Mouse (Mus musculus): Measurements from ENCODE around the gene Fgd6. TPM values are rescaled to one million over a fixed set of nuclear protein-coding genes. Genes with fewer than 3 reads are reported as not detected.

Gene Fgd6
- total and polyA plus RNA-seq, 3 experiments: 1.2 to 2.8 TPM; not detected in 1

DNA sequence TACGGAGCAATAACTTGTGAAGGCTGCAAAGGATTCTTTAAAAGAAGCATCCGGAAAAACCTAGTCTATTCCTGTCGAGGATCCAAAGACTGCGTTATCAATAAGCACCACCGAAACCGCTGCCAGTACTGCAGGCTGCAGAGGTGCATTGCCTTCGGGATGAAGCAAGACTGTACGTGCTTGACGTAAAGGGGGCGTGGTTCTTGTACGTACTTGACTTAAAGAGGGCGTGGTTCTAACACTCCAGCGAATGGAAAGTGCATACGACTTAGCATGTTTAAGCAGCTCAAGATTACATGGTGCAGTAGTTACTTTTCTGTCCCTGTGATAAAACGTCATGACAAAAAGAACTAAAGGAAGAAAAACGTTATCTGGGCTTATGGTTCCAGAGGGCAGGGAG, 129.6 kb downstream of the Fgd6 start:
- no peak for DNase-seq (ENCODE audit: low read depth, low spot score)
- no peak overlapping the region for H3K9ac ChIP-seq (ENCODE audit: control insufficient read depth, low read depth, low read length, poor library complexity, severe bottlenecking)
- peaks cover 2 to 9% of the 10 kb centered on the region in 2 experiments; a peak in 3 of 4 replicates for H3K36me3 ChIP-seq (ENCODE audit: control insufficient read depth in 1 of 2, insufficient read depth in 2 of 2, low read length in 2 of 2)
- H3K4me3 ChIP-seq (ENCODE audit: control insufficient read depth in 1 of 2, insufficient read depth in 1 of 2, low read depth in 2 of 2, low read length in 2 of 2): no peak overlapping the region
- no peaks in the 10 kb centered on the region for H3K79me2 ChIP-seq (ENCODE audit: control insufficient read depth, insufficient read depth, low read length, poor library complexity)
- TF ChIP-seq TCF12 (IDR thresholded peaks at IDR 0.05; ENCODE audit: low read depth, low read length) (no peak), GATA1 (IDR thresholded peaks at IDR 0.05; ENCODE audit: low read depth, low read length) (no peak), USF1 (IDR thresholded peaks at IDR 0.05; ENCODE audit: low read depth, low read length) (no peak), SIN3A (IDR thresholded peaks at IDR 0.05; ENCODE audit: low read length) (no peak)
- H3K4me1 ChIP-seq (ENCODE audit: control insufficient read depth in 1 of 2, insufficient read depth in 2 of 2, low read length in 2 of 2): peaks cover 2 to 4% of the 10 kb centered on the region in 2 experiments; a peak in 3 of 4 replicates
- no peak overlapping the region for H3K27ac ChIP-seq (ENCODE audit: control insufficient read depth, low read depth, low read length)
- no peaks in the 10 kb centered on the region for H3K27me3 ChIP-seq (ENCODE audit: control insufficient read depth in 1 of 2, insufficient read depth in 2 of 2, low read length in 2 of 2)
- H3K9me3 ChIP-seq (replicated peaks; ENCODE audit: insufficient read depth, low read length): no peaks in the 10 kb centered on the region

DNA sequence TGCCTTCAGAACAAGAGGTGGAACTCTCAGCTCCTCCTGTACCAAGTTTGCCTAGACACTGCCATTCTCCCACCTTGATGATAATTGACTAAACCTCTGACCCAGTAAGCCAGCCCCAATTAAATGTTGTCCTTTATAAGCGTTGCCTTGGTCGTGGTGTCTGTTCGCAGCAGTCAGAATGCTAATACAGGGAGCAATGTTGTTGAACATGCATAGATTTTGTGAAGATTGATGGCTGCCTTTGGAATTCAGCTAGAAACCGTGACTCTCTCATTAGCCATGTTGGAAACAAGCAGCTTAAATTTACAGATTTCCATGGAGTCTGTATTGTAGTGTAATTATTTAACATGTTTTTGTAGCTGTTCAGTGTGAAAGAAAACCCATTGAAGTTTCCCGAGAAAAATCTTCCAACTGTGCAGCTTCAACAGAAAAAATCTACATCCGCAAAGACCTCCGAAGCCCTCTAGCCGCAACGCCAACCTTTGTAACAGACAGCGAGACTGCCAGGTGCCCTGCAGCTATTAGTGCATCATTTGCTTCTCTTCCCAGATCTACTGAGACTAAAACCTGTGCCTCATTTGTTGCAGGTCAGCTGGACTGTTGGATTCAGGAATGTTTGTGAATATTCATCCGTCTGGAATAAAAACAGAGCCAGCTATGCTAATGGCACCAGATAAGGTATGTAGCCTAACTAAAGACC, 131.4 kb downstream of the Fgd6 start:
- no peak for DNase-seq (ENCODE audit: low read depth, low spot score)
- H3K27ac ChIP-seq (ENCODE audit: control insufficient read depth, low read depth, low read length): no peak overlapping the region
- no peaks in the 10 kb centered on the region for H3K9me3 ChIP-seq (replicated peaks; ENCODE audit: insufficient read depth, low read length)
- no peaks in the 10 kb centered on the region for H3K79me2 ChIP-seq (ENCODE audit: control insufficient read depth, insufficient read depth, low read length, poor library complexity)
- TF ChIP-seq HCFC1 (IDR thresholded peaks at IDR 0.05; ENCODE audit: low read depth, low read length) (no peak), GABPA (IDR thresholded peaks at IDR 0.05; ENCODE audit: low read depth, low read length) (no peak), POLR2AphosphoS5 (IDR thresholded peaks at IDR 0.05; ENCODE audit: borderline replicate concordance, low read depth, low read length) (no peak), MAX (IDR thresholded peaks at IDR 0.05; ENCODE audit: low read length) (no peak), MEF2A (IDR thresholded peaks at IDR 0.05; ENCODE audit: extremely low read depth, insufficient replicate concordance, low read depth, low read length, poor library complexity, severe bottlenecking) (no peak), MYC (IDR thresholded peaks at IDR 0.05; ENCODE audit: low read depth, low read length) (no peak), USF1 (IDR thresholded peaks at IDR 0.05; ENCODE audit: low read depth, low read length) (no peak), ZKSCAN1 (IDR thresholded peaks at IDR 0.05; ENCODE audit: low read depth, low read length) (no peak), MAFK (IDR thresholded peaks at IDR 0.05; ENCODE audit: borderline replicate concordance, low read depth, low read length) (no peak), POLR2A (IDR thresholded peaks at IDR 0.05; ENCODE audit: control insufficient read depth in 1 of 2, insufficient read depth in 1 of 2, low read depth in 1 of 2, low read length in 2 of 2, poor library complexity in 1 of 2) (no peak), E2F4 (IDR thresholded peaks at IDR 0.05; ENCODE audit: borderline replicate concordance, low read depth, low read length) (no peak), JUND (IDR thresholded peaks at IDR 0.05; ENCODE audit: low read depth, low read length) (no peak), BHLHE40 (IDR thresholded peaks at IDR 0.05; ENCODE audit: borderline replicate concordance, low read depth, low read length) (no peak), RAD21 (IDR thresholded peaks at IDR 0.05; ENCODE audit: low read depth, low read length) (no peak), ETS1 (IDR thresholded peaks at IDR 0.05; ENCODE audit: low read depth, low read length) (no peak), SIN3A (IDR thresholded peaks at IDR 0.05; ENCODE audit: low read length) (no peak), TCF12 (IDR thresholded peaks at IDR 0.05; ENCODE audit: low read depth, low read length) (no peak)
- H3K9ac ChIP-seq (ENCODE audit: control insufficient read depth, low read depth, low read length, poor library complexity, severe bottlenecking): no peak overlapping the region
- no peak overlapping the region for H3K4me3 ChIP-seq (ENCODE audit: control insufficient read depth in 1 of 2, insufficient read depth in 1 of 2, low read depth in 2 of 2, low read length in 2 of 2)
- H3K36me3 ChIP-seq (ENCODE audit: control insufficient read depth in 1 of 2, insufficient read depth in 2 of 2, low read length in 2 of 2): peaks cover 3 to 9% of the 10 kb centered on the region in 2 experiments; a peak in 3 of 4 replicates
- H3K27me3 ChIP-seq (ENCODE audit: control insufficient read depth in 1 of 2, insufficient read depth in 2 of 2, low read length in 2 of 2): no peaks in the 10 kb centered on the region
- peaks cover 2 to 4% of the 10 kb centered on the region in 2 experiments; a peak in 3 of 4 replicates for H3K4me1 ChIP-seq (ENCODE audit: control insufficient read depth in 1 of 2, insufficient read depth in 2 of 2, low read length in 2 of 2)

All from MEL (cell line).